Mouse (Mus musculus) kidney, postnatal 0 days (tissue): ENCODE data around the gene Hes7. TPM values are rescaled to one million over a fixed set of nuclear protein-coding genes. Genes with fewer than 3 reads are reported as not detected.

ENCODE experiments used
- ATAC-seq: fragments of 200-750 bp; cut with Nextera tagmentation; replicated peaks from 2 replicates; pipeline ENCODE4 v1.8.0; 2017; ENCODE audit warnings: low read depth, moderate number of reproducible peaks, moderate TSS enrichment, moderate library complexity; ENCODE audit not compliant: low FRiP score
- DNase-seq: peaks from one replicate; pipeline ENCODE4 v3.0.0-alpha.2; 2016; ENCODE audit warnings: low spot score
- H3K27ac ChIP-seq: fragments of 300-500 bp; sonication (generic); 2 replicates; pipeline ENCODE4 v1.5.1; 2014; ENCODE audit warnings: mild to moderate bottlenecking
- H3K27me3 ChIP-seq: fragments of 300-500 bp; sonication (generic); 2 replicates; pipeline ENCODE4 v1.6.1; 2014; ENCODE audit warnings: low read length, mixed read lengths; ENCODE audit not compliant: insufficient read depth
- H3K36me3 ChIP-seq: fragments of 300-500 bp; sonication (generic); 2 replicates; pipeline ENCODE4 v1.6.1; 2014; ENCODE audit warnings: low read length, mixed read lengths; ENCODE audit not compliant: insufficient read depth
- H3K4me1 ChIP-seq: fragments of 300-500 bp; sonication (generic); replicated peaks from 2 replicates; pipeline ENCODE4 v1.6.1; 2014; ENCODE audit warnings: antibody characterized with exemption, low read length, mixed read lengths; ENCODE audit not compliant: insufficient read depth
- H3K4me2 ChIP-seq: fragments of 300-500 bp; sonication (generic); 2 replicates; pipeline ENCODE4 v1.6.1; 2014; ENCODE audit warnings: mild to moderate bottlenecking, low read length, moderate library complexity, mixed read lengths
- H3K4me3 ChIP-seq: fragments of 300-500 bp; sonication (generic); replicated peaks from 2 replicates; pipeline ENCODE4 v1.5.1; 2014; ENCODE audit warnings: low read depth, low read length
- H3K9ac ChIP-seq: fragments of 300-500 bp; sonication (generic); 2 replicates; pipeline ENCODE4 v1.6.1; 2014; ENCODE audit warnings: low read depth, low read length
- H3K9me3 ChIP-seq: fragments of 300-500 bp; sonication (generic); replicated peaks from 2 replicates; pipeline ENCODE4 v1.6.1; 2016; ENCODE audit warnings: low read length, inconsistent platforms, mixed read lengths
- CTCF ChIP-seq: IDR thresholded peaks from 2 replicates; pipeline ENCODE4 v1.5.1; 2016; ENCODE audit warnings: antibody characterized with exemption, low read depth, mild to moderate bottlenecking, moderate library complexity
- WGBS: fragments of 180-500 bp; shearing (Covaris S2); extraction: QIAGEN DNeasy Blood & Tissue Kit; methylation state at CpG from one replicate; pipeline ENCODE4 v1.1.7; 2014; 5-methylcytosine and 5-hydroxymethylcytosine counted together
- polyA plus RNA-seq: library from polyadenylated mRNA; unstranded; fragments of >200 nt; fragmentation: Nextera tagmentation; extraction: Ambion mirVana; gene quantifications from 2 replicates; pipeline ENCODE4 v1.2.1, GENCODE M21; 2015

Gene Hes7
- polyA plus RNA-seq, 1 experiment from 2014 or later: 0.42 TPM

- WGBS: under 1% methylated on average over 31 of the region's 33 CpGs
- no peak for TF ChIP-seq CTCF
- H3K27ac ChIP-seq: peak overlapping the region; percentile 83; the same call in 1 of the 2 replicates
Measured at GRCm38 (mm10) chr11:69121001-69121740, 967 bp downstream of the Hes7 start.

GRCm38 (mm10) chr11:69121741-69122335 lies 1.6 kb downstream of the Hes7 start:
- H3K36me3 ChIP-seq: no peaks in the 10 kb centered on the region
- peak overlapping the region; percentile 83 for H3K27ac ChIP-seq
- H3K9me3 ChIP-seq: no peaks in the 10 kb centered on the region
- peak overlapping the region; percentile 67 for H3K9ac ChIP-seq
- H3K27me3 ChIP-seq: no peaks in the 10 kb centered on the region
- no peak for ATAC-seq
- peak; percentile 65 for DNase-seq
- peak overlapping the region; percentile 66 for H3K4me3 ChIP-seq
- peak overlapping the region; percentile 92 for H3K4me2 ChIP-seq
- WGBS: under 1% methylated on average over 29 of the region's 32 CpGs
- H3K4me1 ChIP-seq: peaks cover 12% of the 10 kb centered on the region
- no peak for TF ChIP-seq CTCF

More at GRCm38 (mm10) chr11:69121001-69121740, 967 bp downstream of the Hes7 start:
- H3K4me1 ChIP-seq: peaks cover 12% of the 10 kb centered on the region
- no peaks in the 10 kb centered on the region for H3K36me3 ChIP-seq
- H3K9me3 ChIP-seq: no peaks in the 10 kb centered on the region
- H3K27me3 ChIP-seq: no peaks in the 10 kb centered on the region
- DNase-seq: no peak
- H3K9ac ChIP-seq: peak overlapping the region; percentile 67; the same call in 1 of the 2 replicates
- peak overlapping the region; percentile 66 for H3K4me3 ChIP-seq
- ATAC-seq: no peak
- peak overlapping the region; percentile 92 for H3K4me2 ChIP-seq

- DNase-seq: peak; percentile 94
- H3K36me3 ChIP-seq: no peaks in the 10 kb centered on the region
- peak within 1 kb of the TSS; percentile 92 for H3K4me2 ChIP-seq
- no peaks in the 10 kb centered on the region for H3K27me3 ChIP-seq
- under 1% methylated on average over 58 of the region's 66 CpGs for WGBS
- TF ChIP-seq CTCF: peak; percentile 80
- H3K27ac ChIP-seq: peak within 1 kb of the TSS; percentile 83
- peak within 1 kb of the TSS; percentile 66 for H3K4me3 ChIP-seq
- peak within 1 kb of the TSS; percentile 67 for H3K9ac ChIP-seq
- ATAC-seq: peak; percentile 41
- no peaks in the 10 kb centered on the region for H3K9me3 ChIP-seq
- H3K4me1 ChIP-seq: peaks cover 12% of the 10 kb centered on the region
Measured at GRCm38 (mm10) chr11:69122336-69122951, 2.2 kb downstream of the Hes7 start, which contains the start of gene 9130213A22Rik. TSS of gene 9130213A22Rik (minus strand) at chr11:69122589.

GRCm38 (mm10) chr11:69123056-69123692 lies 3.0 kb downstream of the Hes7 start:
- DNase-seq (peak; percentile 84), ATAC-seq (no peak)
- TF ChIP-seq CTCF: peak; percentile 38
- H3K27ac ChIP-seq: peak overlapping the region; percentile 83
- no peaks in the 10 kb centered on the region for H3K27me3 ChIP-seq
- no peaks in the 10 kb centered on the region for H3K36me3 ChIP-seq
- no peaks in the 10 kb centered on the region for H3K9me3 ChIP-seq
- H3K4me3 ChIP-seq: peak overlapping the region; percentile 66
- WGBS: under 1% methylated on average over 28 of the region's 29 CpGs
- H3K4me1 ChIP-seq: peaks cover 12% of the 10 kb centered on the region
- H3K4me2 ChIP-seq: peak overlapping the region; percentile 92
- peak overlapping the region; percentile 67 for H3K9ac ChIP-seq

GRCm38 (mm10) chr11:69123693-69124497 lies 3.7 kb downstream of the Hes7 start:
- H3K4me3 ChIP-seq: peak overlapping the region; percentile 66
- H3K36me3 ChIP-seq: no peaks in the 10 kb centered on the region
- peak overlapping the region; percentile 54 for H3K9ac ChIP-seq
- H3K27ac ChIP-seq: peak overlapping the region; percentile 83
- H3K4me2 ChIP-seq: peak overlapping the region; percentile 92
- ATAC-seq (peak; percentile 16), DNase-seq (peak; percentile 94)
- no peak for TF ChIP-seq CTCF
- H3K9me3 ChIP-seq: no peaks in the 10 kb centered on the region
- H3K27me3 ChIP-seq: no peaks in the 10 kb centered on the region
- under 1% methylated on average over 31 of the region's 31 CpGs for WGBS
- H3K4me1 ChIP-seq: peaks cover 10% of the 10 kb centered on the region
